Mouse (Mus musculus) lung, postnatal 25 days (tissue): Measurements from ENCODE around the gene Flii.

Experiments used
- DNase-seq: peaks from one replicate; pipeline ENCODE4 v3.0.0; 2022; ENCODE audit warnings: low spot score

Flii gene

DNA sequence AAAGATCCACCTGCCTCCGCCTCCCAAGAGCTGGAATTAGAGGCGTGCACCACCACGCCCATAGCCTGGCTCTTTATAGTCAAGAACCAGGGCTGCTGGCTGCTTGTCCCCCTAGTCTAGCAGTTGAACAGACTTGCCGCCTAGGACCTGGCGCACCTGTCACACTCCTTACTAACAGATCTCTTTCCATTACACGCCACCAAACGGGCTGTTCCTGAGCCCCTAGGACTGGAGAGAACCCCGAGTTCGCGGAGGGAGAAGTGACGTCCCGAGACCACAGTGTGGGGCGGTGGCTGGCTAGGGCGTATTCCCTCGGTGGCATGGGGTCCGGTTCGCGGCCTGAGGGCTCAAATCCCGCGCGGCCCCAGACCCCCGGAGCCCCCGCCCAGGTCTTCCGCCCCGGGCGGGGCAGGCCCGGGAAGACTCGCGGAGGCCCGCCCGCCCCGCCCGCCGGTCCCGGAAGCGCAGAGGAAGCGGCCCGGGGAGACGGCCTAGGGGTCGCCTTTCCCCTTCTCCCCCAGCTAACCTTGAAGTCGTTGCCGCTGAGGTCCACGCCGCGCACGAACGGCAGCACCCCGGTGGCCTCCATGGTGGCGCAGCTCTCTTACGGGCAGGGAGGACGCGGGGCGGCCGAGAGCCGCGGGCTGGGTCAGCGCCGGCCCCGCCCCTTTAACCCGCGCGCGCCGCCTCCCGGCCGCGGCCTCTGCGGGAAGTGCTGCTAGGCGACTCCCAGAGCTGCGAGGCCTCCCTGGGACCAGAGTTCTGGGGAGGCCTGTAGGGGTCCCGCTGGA is at the start of gene Flii:
Gene Flii, minus strand, starts transcription at position 663 of the 791 bp plus-strand sequence.
- peak; percentile 83 for DNase-seq

DNA sequence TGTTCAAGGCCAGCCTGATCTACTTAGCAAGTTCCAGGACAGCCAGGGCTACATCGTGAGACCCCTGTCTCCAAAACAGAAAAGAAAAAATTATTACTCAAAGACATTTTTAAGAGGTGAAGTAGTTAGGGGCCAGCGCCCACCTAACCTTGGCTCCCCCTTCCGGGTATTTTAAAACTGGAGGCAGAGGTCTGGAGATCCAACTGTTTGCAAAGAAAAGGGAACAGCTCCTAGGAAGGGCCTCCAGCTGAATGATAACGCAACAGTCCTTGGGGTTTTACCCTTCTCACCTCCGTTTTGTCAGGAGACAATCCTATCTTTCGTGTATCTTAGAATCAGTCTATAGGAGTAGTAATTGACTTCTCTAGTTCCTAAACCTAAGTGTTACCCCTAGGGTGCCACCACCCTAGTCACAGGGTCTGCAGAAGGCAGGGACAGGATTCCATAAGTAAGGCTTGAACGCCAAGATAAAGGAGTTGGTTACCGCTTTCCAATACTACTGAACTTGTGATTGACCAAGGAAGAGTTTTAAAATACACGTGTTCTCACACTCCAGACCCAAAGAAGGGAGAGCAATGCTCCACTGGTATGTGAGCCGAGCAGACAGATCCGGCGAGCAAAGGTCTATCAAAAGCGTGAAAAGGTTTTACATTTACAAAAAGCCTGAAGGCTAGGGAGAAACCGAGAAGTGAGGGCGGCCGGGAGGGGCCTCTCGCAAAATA is 49.2 kb upstream of the Flii start:
- DNase-seq, result no peak

GRCm38 (mm10) chr11:60775578-60775977 is 48.5 kb upstream of the Flii start:
- DNase-seq, result no peak

DNA sequence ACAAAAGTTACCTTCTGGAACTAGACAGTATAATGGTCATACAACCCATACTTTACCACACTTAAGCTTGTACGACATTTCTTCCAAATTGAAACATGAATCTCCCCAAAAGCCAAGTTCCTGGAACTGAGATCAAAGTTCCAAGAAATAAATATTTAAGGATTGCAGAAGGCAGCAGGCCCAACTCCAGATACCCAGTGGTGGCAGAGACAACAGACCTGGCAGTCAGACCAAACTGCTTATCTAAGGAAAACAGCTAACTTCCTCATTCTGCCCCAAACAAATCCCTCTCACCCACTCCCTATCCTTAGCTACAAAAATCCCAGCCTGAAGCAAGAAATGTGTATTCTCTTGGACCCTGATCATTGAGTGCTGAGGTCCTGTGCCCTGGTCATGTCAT is 47.8 kb upstream of the Flii start:
- DNase-seq, result no peak

GRCm38 (mm10) chr11:60774158-60774689 is 47.2 kb upstream of the Flii start:
- DNase-seq, result no peak

DNA sequence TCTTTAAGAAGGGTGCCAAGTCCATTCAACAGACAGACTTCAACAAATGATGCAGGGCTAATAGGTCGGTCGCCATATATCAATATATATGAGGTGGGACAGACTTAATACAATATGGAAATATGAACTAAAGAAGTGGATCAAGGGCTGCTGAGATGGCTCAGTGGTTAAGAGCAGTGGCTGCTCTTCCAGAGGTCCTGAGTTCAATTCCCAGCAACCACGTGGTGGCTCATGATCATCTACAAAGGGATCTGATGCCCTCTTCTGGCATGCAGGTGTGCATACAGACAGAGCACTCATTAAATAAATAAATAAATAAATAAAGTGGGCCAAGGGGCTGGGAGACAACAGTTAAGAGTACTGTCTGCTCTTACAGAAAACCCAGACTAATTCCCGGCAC is 45.1 kb upstream of the Flii start:
- no peak for DNase-seq

DNA sequence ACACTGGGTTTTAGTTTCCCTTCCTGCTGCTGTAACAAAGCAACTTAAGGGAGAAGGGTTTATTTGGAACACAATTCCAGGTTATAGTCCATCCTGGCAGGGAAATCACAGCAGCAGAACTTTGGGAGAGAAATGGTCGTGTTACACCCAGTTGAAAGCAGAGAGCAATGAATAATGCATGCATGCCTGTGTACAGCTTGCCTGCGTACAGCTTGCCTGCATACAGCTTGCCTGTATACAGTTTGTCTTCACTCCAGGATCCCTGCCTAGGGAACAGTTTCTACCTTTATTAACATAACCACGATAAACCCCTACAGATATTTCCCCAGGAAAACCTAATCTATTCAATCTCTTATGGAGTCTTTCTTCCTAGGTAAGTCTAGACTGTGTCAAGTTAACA is 43.7 kb upstream of the Flii start:
- no peak for DNase-seq

DNA sequence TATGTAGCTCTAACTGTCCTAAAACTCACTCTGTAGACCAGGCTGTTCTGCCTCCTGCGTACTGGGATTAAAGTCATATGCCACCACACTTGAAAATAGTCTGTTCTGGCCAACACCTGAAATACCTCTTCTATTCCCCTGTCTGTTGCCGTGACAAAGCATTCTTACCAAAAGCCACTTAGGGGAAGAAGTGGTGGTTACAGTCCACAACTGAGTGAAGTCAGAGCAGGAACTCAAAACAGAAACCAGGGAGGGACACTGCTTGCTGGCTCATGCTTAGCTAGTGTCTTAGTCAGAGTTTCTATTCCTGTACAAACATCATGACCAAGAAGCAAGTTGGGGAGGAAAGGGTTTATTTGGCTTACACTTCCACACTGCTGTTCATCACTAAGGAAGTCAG is 42.3 kb upstream of the Flii start:
- DNase-seq, result peak; percentile 48

DNA sequence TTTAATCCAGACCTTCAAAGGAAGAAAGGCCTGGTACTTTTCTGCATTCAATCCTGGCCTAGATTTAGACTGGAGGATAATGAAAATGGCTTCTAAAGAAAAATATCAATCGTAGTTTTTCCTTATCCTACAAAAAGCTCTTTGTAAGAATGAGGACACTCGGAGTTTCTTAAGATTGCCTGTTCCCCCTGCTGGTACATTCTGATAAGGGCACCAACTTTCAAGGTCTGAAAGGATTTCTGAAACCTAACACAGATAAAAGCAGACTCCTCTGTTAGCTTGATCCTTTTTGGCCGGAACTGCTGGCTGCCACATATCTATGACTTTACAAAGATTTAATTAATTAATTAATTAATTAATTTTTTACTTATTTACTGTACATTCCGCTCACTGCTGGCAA is 39.9 kb upstream of the Flii start:
- no peak for DNase-seq

GRCm38 (mm10) chr11:60761681-60762080 is 34.6 kb upstream of the Flii start:
- DNase-seq, result no peak

GRCm38 (mm10) chr11:60755570-60755969 is 28.5 kb upstream of the Flii start:
- DNase-seq, result no peak

GRCm38 (mm10) chr11:60740321-60740720 is 13.3 kb upstream of the Flii start:
- DNase-seq, result no peak

GRCm38 (mm10) chr11:60737450-60737849 is 10.4 kb upstream of the Flii start:
- DNase-seq, result no peak

- no peak for DNase-seq
These were observed 9.4 kb upstream of the Flii start for GRCm38 (mm10) chr11:60736491-60736890.

- DNase-seq, result no peak
These were observed 8.1 kb upstream of the Flii start for GRCm38 (mm10) chr11:60735191-60735590.

DNA sequence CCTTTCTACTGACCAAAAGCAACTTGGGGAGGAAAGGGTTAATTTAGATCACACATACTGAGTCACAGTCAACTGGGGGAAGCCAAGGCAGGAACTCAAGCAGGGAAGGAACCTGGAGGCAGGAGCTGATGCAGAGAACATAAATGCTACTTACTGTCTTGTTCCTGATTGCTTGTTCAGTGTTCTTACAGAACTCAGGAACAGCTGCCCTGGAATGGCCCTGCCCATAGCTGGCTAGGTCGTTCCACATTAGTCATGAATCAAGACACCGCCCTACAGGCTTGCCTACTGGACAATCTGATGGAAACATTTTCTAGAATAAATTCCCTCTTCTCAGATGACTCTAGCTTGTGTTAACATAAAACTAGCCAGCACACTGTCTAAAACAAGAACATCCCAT is 7.1 kb upstream of the Flii start:
- DNase-seq, result no peak

DNA sequence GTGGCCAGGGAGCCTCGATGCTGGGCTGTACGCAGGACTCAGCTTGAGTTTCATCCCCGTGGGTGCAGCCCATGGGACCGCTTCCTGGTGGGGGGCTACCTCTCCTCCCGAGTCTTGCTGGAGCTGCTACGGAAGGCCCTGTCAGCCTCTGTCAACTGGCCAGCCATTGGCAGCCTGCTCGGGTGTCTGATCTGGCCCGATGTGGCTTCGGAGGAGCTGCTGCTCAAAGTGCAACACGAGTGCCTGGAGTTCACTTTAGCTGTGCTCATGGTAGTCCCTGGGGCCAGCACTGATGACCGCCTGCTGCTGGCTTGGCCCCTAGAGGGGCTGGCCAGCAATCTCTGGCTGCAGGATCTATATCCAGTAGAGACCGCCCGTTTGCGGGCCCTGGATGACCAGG is 4.2 kb upstream of the Flii start:
- no peak for DNase-seq

- peak; percentile 37 for DNase-seq
These were observed 3.1 kb upstream of the Flii start for GRCm38 (mm10) chr11:60730169-60730568.

DNA sequence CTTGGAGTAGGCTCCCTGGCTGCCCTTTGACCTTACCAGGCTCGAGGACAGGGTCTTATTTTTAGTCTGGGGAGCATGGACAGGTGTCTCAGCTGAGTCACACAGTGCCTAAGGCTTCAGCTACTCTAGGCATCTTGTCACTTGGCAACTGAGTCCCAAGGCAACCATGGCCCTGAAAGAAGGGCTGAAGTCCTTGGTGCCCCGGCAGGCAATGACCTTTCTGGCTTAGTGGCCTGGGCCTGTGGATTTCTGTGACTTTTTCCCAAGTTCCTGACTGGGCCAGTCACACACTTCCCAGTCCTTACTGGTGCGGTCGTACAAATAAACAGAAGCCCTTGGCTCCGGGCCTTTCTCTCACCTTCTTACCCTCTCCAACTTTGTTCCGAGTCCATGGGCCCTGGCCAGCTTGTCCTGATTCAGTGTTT is 2.2 kb upstream of the Flii start:
- DNase-seq, result peak; percentile 64

DNA sequence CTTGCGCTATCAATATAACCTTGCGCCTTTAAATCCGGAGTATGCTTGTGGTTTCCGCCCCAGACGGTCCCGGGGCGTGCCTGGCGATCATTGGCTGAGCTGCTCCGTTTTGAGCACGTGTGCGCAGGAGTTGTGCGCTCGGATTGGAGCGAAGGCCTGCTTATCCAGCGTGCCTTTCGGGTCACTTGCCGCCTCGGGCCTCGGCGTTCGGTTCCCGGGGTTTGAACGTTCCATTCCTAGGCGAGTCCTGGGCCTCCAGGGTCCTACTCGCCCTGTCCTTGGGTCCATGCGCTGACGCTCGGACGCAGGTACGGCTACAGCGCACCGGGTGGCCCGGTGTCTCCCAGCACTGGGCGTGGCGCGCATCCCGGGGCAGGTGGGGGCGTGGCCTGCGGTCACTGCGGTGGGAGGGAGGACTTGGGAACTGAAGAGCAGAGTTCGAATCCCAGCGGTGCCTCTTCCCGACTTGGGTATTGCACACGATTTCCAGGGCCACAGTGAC is 1.2 kb upstream of the Flii start, which contains the start of gene Mief2:
Gene Mief2, plus strand, starts transcription at position 139 of the 502 bp plus-strand sequence.
- DNase-seq, result peak; percentile 97

DNA sequence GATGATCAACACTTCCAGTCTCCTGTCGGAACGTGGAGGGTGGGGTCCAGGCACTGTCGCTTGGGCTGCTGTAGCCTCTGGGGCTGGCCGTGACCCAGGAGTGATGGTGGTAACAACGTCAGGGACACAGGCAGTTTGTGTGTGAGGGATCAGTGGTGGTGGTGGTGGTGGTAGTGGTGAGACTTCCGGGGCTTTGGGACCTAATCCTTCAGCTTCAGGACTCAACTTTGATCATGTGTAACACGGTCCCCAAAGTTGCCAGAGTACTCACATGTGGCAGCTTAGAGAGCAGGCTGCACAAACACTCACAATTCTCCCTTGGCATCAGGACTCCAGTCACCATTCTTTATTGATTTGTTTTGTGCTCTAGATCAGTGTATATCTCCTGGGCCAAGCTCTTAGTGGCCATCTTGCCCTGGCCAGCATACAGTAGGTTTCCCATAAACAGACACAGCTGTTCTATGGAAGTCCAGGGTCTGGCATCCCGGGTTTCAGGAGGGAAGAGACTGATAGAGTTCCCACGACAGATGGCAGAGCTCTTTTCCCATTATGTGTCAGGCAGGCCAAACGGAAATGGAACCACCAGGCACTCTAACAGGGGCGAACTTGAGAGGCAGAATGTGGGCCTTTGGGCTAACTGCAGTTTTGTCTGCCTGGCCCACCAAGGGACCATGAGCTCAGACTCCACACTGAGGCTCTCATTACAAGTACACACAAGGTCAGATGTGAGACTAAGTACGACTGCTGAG is 503 bp upstream of the Flii start:
- DNase-seq, result no peak

- DNase-seq, result no peak
These were observed 7.8 kb downstream of the Flii start for GRCm38 (mm10) chr11:60719263-60719662.
